Mouse (Mus musculus) MEL (cell line): Measurements from ENCODE around the gene Vill. TPM values are rescaled to one million over a fixed set of nuclear protein-coding genes. Genes with fewer than 3 reads are reported as not detected.

Experiments
- DNase-seq: peaks from one replicate; pipeline ENCODE4 v3.0.0; 2011; ENCODE audit warnings: low read depth, low spot score
- H3K27ac ChIP-seq: 2 replicates; pipeline ENCODE4 v1.5.1; 2012; ENCODE audit warnings: low read depth, mild to moderate bottlenecking, control low read depth, low read length, moderate library complexity; ENCODE audit not compliant: control insufficient read depth
- H3K27me3 ChIP-seq, 2 experiments: fragments of 150-350 bp in 1 of 2; sonication (generic) in 1 of 2; 2 replicates each; pipeline ENCODE4 v1.6.1; 2012; ENCODE audit warnings: low read length in 2 of 2, mild to moderate bottlenecking in 2 of 2, improper control_type of control experiment in 1 of 2, moderate library complexity in 1 of 2; ENCODE audit not compliant: insufficient read depth in 2 of 2, control insufficient read depth in 1 of 2
- H3K36me3 ChIP-seq, 2 experiments: 2 replicates each; pipeline ENCODE4 v1.6.1; 2012 to 2014; ENCODE audit warnings: low read length in 2 of 2, improper control_type of control experiment in 1 of 2, inconsistent platforms in 1 of 2, mild to moderate bottlenecking in 1 of 2; ENCODE audit not compliant: insufficient read depth in 2 of 2, control insufficient read depth in 1 of 2
- H3K4me1 ChIP-seq, 2 experiments: fragments of 150-350 bp in 1 of 2; sonication (generic) in 1 of 2; 2 replicates each; pipeline ENCODE4 v1.6.1; 2012; ENCODE audit warnings: low read length in 2 of 2, improper control_type of control experiment in 1 of 2, mild to moderate bottlenecking in 1 of 2; ENCODE audit not compliant: insufficient read depth in 2 of 2, control insufficient read depth in 1 of 2
- H3K4me3 ChIP-seq, 2 experiments: fragments of 150-350 bp in 1 of 2; sonication (generic) in 1 of 2; 2 replicates each; pipeline ENCODE4 v1.5.1; 2012; ENCODE audit warnings: low read depth in 2 of 2, low read length in 2 of 2, mild to moderate bottlenecking in 2 of 2, moderate library complexity in 2 of 2, control low read depth in 1 of 2, improper control_type of control experiment in 1 of 2; ENCODE audit not compliant: control insufficient read depth in 1 of 2, insufficient read depth in 1 of 2
- H3K79me2 ChIP-seq: 2 replicates; pipeline ENCODE4 v1.6.1; 2012; ENCODE audit warnings: mild to moderate bottlenecking, low read length, moderate library complexity; ENCODE audit not compliant: control insufficient read depth, poor library complexity, insufficient read depth
- H3K9ac ChIP-seq: 2 replicates; pipeline ENCODE4 v1.6.1; 2012; ENCODE audit warnings: low read depth, mild to moderate bottlenecking, control low read depth, low read length, moderate library complexity; ENCODE audit not compliant: control insufficient read depth, poor library complexity, severe bottlenecking
- H3K9me3 ChIP-seq: fragments of 150-350 bp; sonication (generic); replicated peaks from 2 replicates; pipeline ENCODE4 v1.6.1; 2012; ENCODE audit warnings: mild to moderate bottlenecking, low read length, improper control_type of control experiment, moderate library complexity; ENCODE audit not compliant: insufficient read depth
- CHD2 ChIP-seq: IDR thresholded peaks from 2 replicates; pipeline ENCODE4 v1.6.1; 2011; ENCODE audit warnings: low read length, improper control_type of control experiment
- CTCF ChIP-seq, 3 experiments: IDR thresholded peaks in 2 of 3; conservative IDR thresholded peaks in 1 of 3; 2 replicates each; pipeline ENCODE4 v1.5.1; 2011 to 2012; ENCODE audit warnings: low read length in 3 of 3, low read depth in 2 of 3, mild to moderate bottlenecking in 2 of 3, improper control_type of control experiment in 1 of 3, inconsistent platforms in 1 of 3, mixed read lengths in 1 of 3, moderate library complexity in 1 of 3; ENCODE audit not compliant: control insufficient read depth in 1 of 3, insufficient read depth in 1 of 3, poor library complexity in 1 of 3, severe bottlenecking in 1 of 3
- E2F4 ChIP-seq: IDR thresholded peaks from 2 replicates; pipeline ENCODE4 v1.6.1; 2011; ENCODE audit warnings: low read depth, low read length, improper control_type of control experiment, borderline replicate concordance
- EP300 ChIP-seq, 2 experiments: IDR thresholded peaks; 2 replicates each; pipeline ENCODE4 v1.6.1; 2011; ENCODE audit warnings: improper control_type of control experiment in 2 of 2, low read length in 2 of 2, low read depth in 1 of 2, mild to moderate bottlenecking in 1 of 2
- ETS1 ChIP-seq: IDR thresholded peaks from 2 replicates; pipeline ENCODE4 v1.6.1; 2012; ENCODE audit warnings: low read depth, mild to moderate bottlenecking, inconsistent platforms, low read length, improper control_type of control experiment, moderate library complexity
- GABPA ChIP-seq: IDR thresholded peaks from 2 replicates; pipeline ENCODE4 v1.6.1; 2012; ENCODE audit warnings: low read depth, mild to moderate bottlenecking, inconsistent platforms, low read length, improper control_type of control experiment, moderate library complexity
- HCFC1 ChIP-seq: IDR thresholded peaks from 2 replicates; pipeline ENCODE4 v1.6.1; 2012; ENCODE audit warnings: low read depth, mild to moderate bottlenecking, inconsistent platforms, low read length, improper control_type of control experiment, moderate library complexity
- MAX ChIP-seq: IDR thresholded peaks from 2 replicates; pipeline ENCODE4 v1.6.1; 2011; ENCODE audit warnings: low read length, improper control_type of control experiment
- MAZ ChIP-seq: IDR thresholded peaks from 2 replicates; pipeline ENCODE4 v1.6.1; 2012; ENCODE audit warnings: low read depth, mild to moderate bottlenecking, inconsistent platforms, low read length, improper control_type of control experiment
- MXI1 ChIP-seq: IDR thresholded peaks from 2 replicates; pipeline ENCODE4 v1.6.1; 2011; ENCODE audit warnings: mild to moderate bottlenecking, low read depth, low read length, improper control_type of control experiment
- MYB ChIP-seq: IDR thresholded peaks from 2 replicates; pipeline ENCODE4 v1.6.1; 2011; ENCODE audit warnings: mild to moderate bottlenecking, low read depth, low read length, improper control_type of control experiment
- NRF1 ChIP-seq: IDR thresholded peaks from 2 replicates; pipeline ENCODE4 v1.6.1; 2014; ENCODE audit warnings: low read depth, mild to moderate bottlenecking, inconsistent platforms, low read length, improper control_type of control experiment, moderate library complexity; ENCODE audit not compliant: poor library complexity, insufficient read depth, severe bottlenecking
- POLR2A ChIP-seq, 2 experiments: IDR thresholded peaks; 2 replicates each; pipeline ENCODE4 v1.6.1; 2011 to 2012; ENCODE audit warnings: low read length in 2 of 2, mild to moderate bottlenecking in 2 of 2, control low read depth in 1 of 2, improper control_type of control experiment in 1 of 2, low read depth in 1 of 2, moderate library complexity in 1 of 2; ENCODE audit not compliant: control insufficient read depth in 1 of 2, insufficient read depth in 1 of 2, poor library complexity in 1 of 2
- POLR2AphosphoS2 ChIP-seq: IDR thresholded peaks from 2 replicates; pipeline ENCODE4 v1.6.1; 2011; ENCODE audit warnings: low read length, improper control_type of control experiment
- POLR2AphosphoS5 ChIP-seq: IDR thresholded peaks from 2 replicates; pipeline ENCODE4 v1.6.1; 2012; ENCODE audit warnings: low read depth, borderline replicate concordance, mild to moderate bottlenecking, inconsistent platforms, low read length, moderate library complexity, mixed read lengths
- RAD21 ChIP-seq: IDR thresholded peaks from 2 replicates; pipeline ENCODE4 v1.6.1; 2011; ENCODE audit warnings: mild to moderate bottlenecking, low read depth, low read length, improper control_type of control experiment
- SIN3A ChIP-seq: IDR thresholded peaks from 2 replicates; pipeline ENCODE4 v1.6.1; 2012; ENCODE audit warnings: low read length, improper control_type of control experiment, inconsistent platforms
- SMC3 ChIP-seq: IDR thresholded peaks from 2 replicates; pipeline ENCODE4 v1.6.1; 2011; ENCODE audit warnings: low read depth, low read length, improper control_type of control experiment
- TAL1 ChIP-seq: IDR thresholded peaks from 2 replicates; pipeline ENCODE4 v1.6.1; 2012; ENCODE audit warnings: mild to moderate bottlenecking, inconsistent platforms, low read length, moderate library complexity, mixed read lengths
- ZKSCAN1 ChIP-seq: IDR thresholded peaks from 2 replicates; pipeline ENCODE4 v1.6.1; 2012; ENCODE audit warnings: low read depth, mild to moderate bottlenecking, inconsistent platforms, low read length, improper control_type of control experiment, moderate library complexity
- ZMIZ1 ChIP-seq: IDR thresholded peaks from 2 replicates; pipeline ENCODE4 v1.6.1; 2012; ENCODE audit warnings: low read depth, mild to moderate bottlenecking, inconsistent platforms, low read length, improper control_type of control experiment, moderate library complexity
- ZNF384 ChIP-seq: IDR thresholded peaks from 2 replicates; pipeline ENCODE4 v1.6.1; 2012; ENCODE audit warnings: low read depth, mild to moderate bottlenecking, inconsistent platforms, low read length, improper control_type of control experiment
- polyA plus RNA-seq, 2 experiments: library from polyadenylated mRNA; stranded (reverse) in 1 of 2; unstranded in 1 of 2; fragments of >175 nt in 1 of 2; fragments of >200 nt in 1 of 2; gene quantifications; 2 replicates each; pipeline versions ENCODE4 v1.2.1 to v1.2.4; 2012; ENCODE audit warnings: low replicate concordance in 2 of 2, low read depth in 1 of 2; ENCODE audit not compliant: insufficient read length in 2 of 2, insufficient read depth in 1 of 2, missing spikeins in 1 of 2
- total RNA-seq: library from RNA; depleted of rRNA; stranded (reverse); fragments of 300-350 nt; gene quantifications from 2 replicates; pipeline ENCODE4 v1.2.3, GENCODE M21; 2012

Gene Vill
- total and polyA plus RNA-seq, 3 experiments: 76.2 to 197 (median 90.9) TPM

- Histone ChIP-seq H3K36me3 (no peaks in the 10 kb centered on the region), H3K27ac (no peak overlapping the region), H3K4me3 (no peak overlapping the region), H3K79me2 (no peaks in the 10 kb centered on the region), H3K4me1 (0 out of 4 replicates have a peak, but pooled peaks cover 0 to 5% of the 10 kb centered on the region in 2 experiments), H3K27me3 (no peaks in the 10 kb centered on the region), H3K9ac (no peak overlapping the region), H3K9me3 (no peaks in the 10 kb centered on the region)
- TF ChIP-seq MXI1: no peak
- no peak for TF ChIP-seq POLR2AphosphoS2
- TF ChIP-seq ZKSCAN1: no peak
- TF ChIP-seq SIN3A: no peak
- TF ChIP-seq GABPA: no peak
- TF ChIP-seq E2F4: no peak
- no peak for TF ChIP-seq CHD2
- TF ChIP-seq ZNF384: no peak
- TF ChIP-seq MAZ: no peak
- no peak for TF ChIP-seq POLR2A (IDR thresholded peaks at IDR 0.05; ENCODE audit: control insufficient read depth in 1 of 2, insufficient read depth in 1 of 2, low read depth in 1 of 2, low read length in 2 of 2, poor library complexity in 1 of 2)
- no peak for TF ChIP-seq ZMIZ1
- no peak for TF ChIP-seq EP300 (IDR thresholded peaks at IDR 0.05; ENCODE audit: low read depth in 1 of 2, low read length in 2 of 2)
- TF ChIP-seq MAX: no peak
- TF ChIP-seq CTCF (IDR thresholded peaks at IDR 0.05 in 2 of 3, conservative IDR thresholded peaks at IDR 0.05 in 1 of 3; ENCODE audit: control insufficient read depth in 1 of 3, insufficient read depth in 1 of 3, low read depth in 2 of 3, low read length in 3 of 3, poor library complexity in 1 of 3, severe bottlenecking in 1 of 3): no peak
- TF ChIP-seq NRF1: no peak
- no peak for TF ChIP-seq TAL1
- TF ChIP-seq HCFC1: no peak
- no peak for TF ChIP-seq SMC3
- TF ChIP-seq POLR2AphosphoS5: no peak
- no peak for DNase-seq
Measured at GRCm38 (mm10) chr9:119089437-119089836, 36.9 kb downstream of the Vill start.

DNA sequence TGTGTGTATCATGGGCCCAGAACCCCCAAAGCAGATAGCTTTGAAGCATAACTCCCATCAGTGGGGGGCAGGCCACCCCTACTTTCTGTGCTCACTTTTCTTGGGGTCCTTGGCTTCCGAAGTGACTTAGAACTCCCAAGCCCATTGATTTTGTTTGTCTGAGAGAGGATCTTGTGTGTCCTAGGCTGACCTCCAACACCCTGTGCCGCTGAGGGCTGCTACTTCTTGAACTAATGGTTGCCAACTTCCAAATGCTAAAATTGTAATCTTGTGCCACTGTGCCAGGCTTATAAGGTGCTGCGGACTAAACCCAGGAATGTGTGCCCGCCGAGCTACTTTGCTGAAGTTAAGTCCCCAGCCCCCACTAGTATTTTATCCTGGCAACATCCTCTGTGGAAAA lies 37.9 kb downstream of the Vill start:
- Histone ChIP-seq H3K27ac (no peak overlapping the region), H3K9ac (no peak overlapping the region), H3K79me2 (no peaks in the 10 kb centered on the region), H3K9me3 (no peaks in the 10 kb centered on the region), H3K4me3 (no peak overlapping the region), H3K27me3 (no peaks in the 10 kb centered on the region; a peak in 1 of 4 replicates), H3K36me3 (no peaks in the 10 kb centered on the region), H3K4me1 (0 out of 4 replicates have a peak, but pooled peaks cover 0 to 5% of the 10 kb centered on the region in 2 experiments)
- DNase-seq: no peak
- TF ChIP-seq ETS1 (no peak), MYB (no peak), HCFC1 (no peak), RAD21 (no peak)
